Mouse (Mus musculus) neural tube, embryonic 12.5 days (tissue): ENCODE results near the gene Taf13. TPM values are rescaled to one million over a fixed set of nuclear protein-coding genes. Genes with fewer than 3 reads are reported as not detected.

Experiments used
- ATAC-seq: fragments of 200-750 bp; cut with Nextera tagmentation; 2 replicates; pipeline ENCODE4 v1.8.0; 2017; ENCODE audit warnings: low read depth, mild to moderate bottlenecking, moderate TSS enrichment, moderate library complexity; ENCODE audit not compliant: low FRiP score
- H3K27ac ChIP-seq: fragments of 300-500 bp; sonication (generic); 2 replicates; pipeline ENCODE4 v1.5.1; 2016
- H3K27me3 ChIP-seq: fragments of 300-500 bp; sonication (generic); replicated peaks from 2 replicates; pipeline ENCODE4 v1.6.1; 2016; ENCODE audit warnings: mild to moderate bottlenecking
- H3K36me3 ChIP-seq: fragments of 300-500 bp; sonication (generic); 2 replicates; pipeline ENCODE4 v1.6.1; 2016; ENCODE audit warnings: mild to moderate bottlenecking
- H3K4me1 ChIP-seq: fragments of 300-500 bp; sonication (generic); 2 replicates; pipeline ENCODE4 v1.6.1; 2016
- H3K4me2 ChIP-seq: fragments of 300-500 bp; sonication (generic); replicated peaks from 2 replicates; pipeline ENCODE4 v1.6.1; 2016; ENCODE audit warnings: mild to moderate bottlenecking
- H3K4me3 ChIP-seq: fragments of 300-500 bp; sonication (generic); 2 replicates; pipeline ENCODE4 v1.5.1; 2016
- H3K9ac ChIP-seq: fragments of 300-500 bp; sonication (generic); 2 replicates; pipeline ENCODE4 v1.6.1; 2016; ENCODE audit warnings: mild to moderate bottlenecking
- H3K9me3 ChIP-seq: fragments of 300-500 bp; sonication (generic); 2 replicates; pipeline ENCODE4 v1.6.1; 2016; ENCODE audit warnings: mild to moderate bottlenecking
- WGBS: fragments of 180-500 bp; shearing (Covaris S2); methylation state at CpG from one replicate; pipeline ENCODE4 v1.1.7; 2016; 5-methylcytosine and 5-hydroxymethylcytosine counted together
- microRNA-seq: library from miRNA; unstranded; fragments of <30 nt; microRNA quantifications from one replicate; pipeline ENCODE4, GENCODE M21; 2017
- polyA plus RNA-seq: library from polyadenylated mRNA; unstranded; fragments of >200 nt; fragmentation: Nextera tagmentation; extraction: Ambion mirVana; gene quantifications from 2 replicates; pipeline ENCODE4 v1.2.1, GENCODE M21; 2016

Gene Taf13
- polyA plus RNA-seq, 1 experiment from 2014 or later = 77.8 TPM

DNA sequence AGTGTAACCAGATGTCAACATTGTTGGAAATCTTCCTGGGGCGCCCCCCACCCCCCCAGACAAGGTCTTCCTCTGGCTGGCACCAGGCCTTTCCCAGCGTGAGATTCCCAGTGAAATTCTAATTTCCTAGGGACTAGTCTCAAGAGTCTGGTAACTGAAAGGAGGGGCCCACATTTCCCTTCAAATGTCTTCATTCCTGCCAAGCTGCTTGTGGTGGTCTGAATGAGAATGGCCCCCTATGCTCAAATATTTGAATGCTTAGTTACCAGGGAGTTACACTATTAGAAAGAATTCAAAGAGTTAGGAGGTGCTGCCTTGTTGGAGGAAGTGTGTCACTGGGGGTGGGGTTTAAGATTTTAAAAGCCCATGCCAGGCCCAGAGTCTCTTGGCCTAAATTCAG lies 16.9 kb downstream of the Taf13 start:
- Histone ChIP-seq H3K4me2 (no peak overlapping the region), H3K4me3 (no peak overlapping the region), H3K27me3 (no peaks in the 10 kb centered on the region), H3K9ac (no peak overlapping the region), H3K27ac (no peak overlapping the region), H3K4me1 (peaks cover 9% of the 10 kb centered on the region), H3K9me3 (no peaks in the 10 kb centered on the region), H3K36me3 (no peaks in the 10 kb centered on the region)
- 43% methylated on average over 2 of the region's 2 CpGs for WGBS
- no peak for ATAC-seq

DNA sequence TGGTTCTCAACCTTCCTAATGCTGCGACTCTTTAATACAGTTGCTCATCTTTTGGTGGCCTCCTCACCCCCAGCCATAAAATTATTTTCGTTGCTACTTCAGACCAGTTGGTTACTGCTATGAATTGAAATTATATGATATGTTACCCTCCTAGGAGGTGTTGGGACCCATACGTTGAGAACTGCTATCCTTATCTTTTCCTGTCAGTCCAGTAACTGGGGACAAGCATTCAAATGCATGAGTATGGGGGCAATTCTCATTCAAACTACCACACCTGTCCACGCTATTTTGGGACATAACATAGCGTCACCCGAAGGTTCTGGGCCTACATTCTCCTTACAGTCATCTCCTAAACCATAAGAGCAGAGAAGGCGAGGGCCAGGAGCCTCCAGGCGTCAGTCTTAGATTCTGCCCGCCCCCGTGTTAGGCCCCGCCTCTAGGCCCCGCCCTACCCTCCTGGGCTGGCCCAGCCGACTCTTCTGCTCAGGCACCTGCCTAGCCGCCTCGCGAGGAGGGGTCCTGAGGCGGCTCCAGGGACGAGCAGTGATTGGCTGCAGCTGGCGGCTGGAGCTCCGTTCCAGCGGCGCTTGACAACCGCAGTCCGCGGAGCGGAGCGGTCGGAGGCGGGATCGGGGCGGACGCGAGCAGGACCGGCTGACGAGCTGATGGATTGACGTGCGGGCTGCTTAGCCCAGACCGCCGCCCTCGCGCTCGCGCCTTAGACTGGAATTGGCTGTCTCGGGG lies 19.5 kb downstream of the Taf13 start, which contains the start of gene Wdr47:
Gene Wdr47, plus strand, starts transcription at position 494 of the 744 bp plus-strand sequence.
- no peaks in the 10 kb centered on the region for H3K27me3 ChIP-seq
- WGBS = 6% methylated on average over 43 of the region's 44 CpGs
- ATAC-seq = peak; percentile 98
- H3K4me3 ChIP-seq = peak within 1 kb of the TSS; percentile 95
- no peaks in the 10 kb centered on the region for H3K36me3 ChIP-seq
- peaks cover 9% of the 10 kb centered on the region for H3K4me1 ChIP-seq
- peak within 1 kb of the TSS; percentile 91 for H3K27ac ChIP-seq
- no peaks in the 10 kb centered on the region for H3K9me3 ChIP-seq
- H3K9ac ChIP-seq = peak within 1 kb of the TSS; percentile 86
- H3K4me2 ChIP-seq = peak within 1 kb of the TSS; percentile 83

DNA sequence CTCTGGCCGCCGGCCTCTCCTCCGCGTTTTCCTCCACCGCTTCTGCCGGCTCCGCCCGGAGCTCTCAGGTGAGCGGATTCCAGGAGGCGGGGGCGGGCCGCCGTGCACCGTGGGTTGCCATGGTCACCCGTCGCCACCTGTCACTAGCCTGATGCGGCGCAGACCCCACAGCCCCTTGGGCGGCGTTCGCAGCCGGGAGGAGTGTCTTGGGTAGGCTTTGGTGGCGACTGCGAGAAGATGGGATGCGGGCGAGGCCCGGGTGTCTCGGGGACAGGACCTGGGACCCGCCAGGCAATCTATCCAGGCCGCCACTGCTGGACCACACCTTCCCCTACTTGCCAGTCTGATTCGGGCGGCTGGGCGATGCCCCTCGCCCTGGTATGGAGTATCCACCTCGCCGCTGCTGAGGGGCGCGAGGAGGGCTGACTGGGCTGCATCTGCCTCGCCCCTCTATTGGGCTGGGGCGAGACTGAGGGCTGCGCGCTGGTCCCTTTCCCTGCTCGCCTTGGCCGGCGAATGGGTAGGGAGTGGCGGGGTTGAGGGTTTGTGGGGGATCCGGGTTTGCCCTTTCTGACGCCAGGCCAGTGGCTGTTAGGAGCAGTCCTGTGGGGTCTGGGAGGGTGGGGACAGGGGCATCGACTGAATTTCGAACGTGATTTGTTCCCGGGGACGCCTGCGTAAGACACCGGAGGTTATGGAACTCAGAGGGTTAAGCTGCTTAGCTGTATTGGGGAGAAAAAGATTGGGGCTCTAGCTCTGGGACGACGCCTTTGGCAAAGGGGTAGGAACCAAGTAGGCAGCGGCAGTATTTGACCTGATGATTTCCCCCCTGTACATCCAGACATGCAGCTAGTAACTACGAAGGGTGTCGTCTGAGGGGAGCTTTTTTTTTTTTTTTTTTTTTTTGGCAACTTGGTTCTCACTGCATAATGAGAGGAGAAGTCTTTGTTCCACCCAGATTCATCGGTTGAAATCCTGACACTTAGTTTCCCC lies 20.3 kb downstream of the Taf13 start:
- Histone ChIP-seq H3K4me1 (peaks cover 9% of the 10 kb centered on the region), H3K9me3 (no peaks in the 10 kb centered on the region), H3K27ac (peak overlapping the region; percentile 91), H3K4me3 (peak overlapping the region; percentile 95), H3K4me2 (peak overlapping the region; percentile 83), H3K36me3 (no peaks in the 10 kb centered on the region), H3K9ac (peak overlapping the region; percentile 86), H3K27me3 (no peaks in the 10 kb centered on the region)
- ATAC-seq = peak; percentile 82
- WGBS = under 1% methylated on average over 61 of the region's 61 CpGs

DNA sequence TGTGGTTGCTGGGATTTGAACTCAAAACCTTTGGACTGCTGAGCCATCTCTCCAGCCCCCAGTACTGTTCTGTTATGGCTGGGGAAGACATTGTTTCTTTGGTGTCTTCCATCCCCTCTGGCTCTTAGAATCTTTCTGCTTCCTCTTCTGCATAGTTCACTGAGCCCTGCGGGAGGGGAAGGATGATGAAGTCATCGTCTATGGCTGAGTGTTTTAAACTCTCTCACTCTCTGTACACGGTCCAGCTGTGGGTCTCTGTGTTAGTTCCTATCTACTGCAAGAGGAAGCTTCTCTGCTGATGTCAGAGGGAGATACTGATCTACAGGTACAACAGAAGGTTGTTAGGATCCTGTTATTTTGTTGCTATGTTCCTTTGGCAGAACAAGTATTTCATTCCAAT lies 37.4 kb downstream of the Taf13 start:
- no peaks in the 10 kb centered on the region for H3K27me3 ChIP-seq
- H3K9ac ChIP-seq = no peak overlapping the region
- H3K4me2 ChIP-seq = no peak overlapping the region
- peaks cover 17% of the 10 kb centered on the region for H3K36me3 ChIP-seq
- 79% methylated on average over 3 of the region's 3 CpGs for WGBS
- no peaks in the 10 kb centered on the region for H3K4me1 ChIP-seq
- no peak overlapping the region for H3K4me3 ChIP-seq
- no peak for ATAC-seq
- no peaks in the 10 kb centered on the region for H3K9me3 ChIP-seq
- H3K27ac ChIP-seq = no peak overlapping the region

Small RNAs within 50 kb of the gene (microRNA-seq; reads per million reads assigned to microRNA genes)
- gene Gm22860 = not detected

Other genes with a start within 250 kb of the Taf13 start
- gene Mybphl, start 206.8 kb upstream of the Taf13 start, polyA plus RNA-seq = 0.25 and 0.26 TPM in 2 replicates
- 35.7 and 37.1 TPM in 2 replicates for gene Psrc1, start 187.9 kb upstream of the Taf13 start, polyA plus RNA-seq
- gene Celsr2, start 156.1 kb upstream of the Taf13 start, polyA plus RNA-seq = 71.4 and 71.5 TPM in 2 replicates
- 212 and 213 TPM in 2 replicates for gene Sars, start 126.5 kb upstream of the Taf13 start, polyA plus RNA-seq
- 0.32 TPM in 1 of 2 replicates, not detected in the other for gene 1700013F07Rik, start 37.5 kb upstream of the Taf13 start, polyA plus RNA-seq
- 4.6 TPM in 2 replicates for gene 5330417C22Rik, start 35.2 kb upstream of the Taf13 start, polyA plus RNA-seq
- 55.3 and 56.7 TPM in 2 replicates for gene Tmem167b, start 9.2 kb upstream of the Taf13 start, polyA plus RNA-seq
- gene Wdr47, start 19.6 kb downstream of the Taf13 start, polyA plus RNA-seq = 66.6 and 72.1 TPM in 2 replicates
- gene Clcc1, start 82.2 kb downstream of the Taf13 start, polyA plus RNA-seq = 46.9 and 48.8 TPM in 2 replicates
- 83.7 and 83.9 TPM in 2 replicates for gene Gpsm2, start 150.6 kb downstream of the Taf13 start, polyA plus RNA-seq
- gene Aknad1, start 168.0 kb downstream of the Taf13 start, polyA plus RNA-seq = 0.08 and 0.09 TPM in 2 replicates